Comparison of ENCODE assay signal across 11 mouse cellular contexts in the genomic region with DNA sequence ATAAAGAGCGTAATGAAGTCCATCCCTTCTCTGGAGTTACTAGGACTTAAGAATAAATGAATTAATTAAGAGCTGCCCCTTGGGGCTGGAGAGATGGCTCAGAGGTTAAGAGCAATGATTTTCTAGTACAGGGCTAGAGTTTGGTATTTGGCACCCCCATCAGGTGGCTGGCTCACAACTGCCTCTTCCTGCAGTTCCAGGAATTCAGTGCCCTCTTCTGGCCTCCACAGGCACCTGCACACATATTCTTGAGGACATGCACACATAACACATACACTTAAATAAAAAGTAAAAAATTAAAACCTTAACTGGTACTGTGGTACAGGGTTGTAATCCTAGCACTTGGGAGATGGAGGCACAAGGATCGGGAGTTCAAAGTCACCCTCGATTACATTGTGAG. TPM values are rescaled to one million over a fixed set of nuclear protein-coding genes. Genes with fewer than 3 reads are reported as not detected.
A peak's percentile ranks its signal among the peaks of the same experiment; 100 is the strongest.
DNase-seq lines count a peak whose midpoint lies in the region; ATAC-seq and TF ChIP-seq lines count a peak whose summit lies in the region.
"Had no signal": no experiment of that assay in that cellular context is flagged by ENCODE, and none has a peak within 500 bp of the region (broad histone marks: within the 10 kb centered on the region; RNA-seq: fewer than 3 reads in every experiment).

No protein-coding gene starts in this region.

- in situ Hi-C loops in Patski (cut with MboI; ENCODE audit: low pct_unique_long_range_greater_than_20kb) = no loop called here

- no peaks in the 10 kb centered on the region for H3K27me3 ChIP-seq in liver, embryonic 11.5 days (replicated peaks; ENCODE audit: control insufficient read depth, insufficient read depth, low read length)
- H3K27me3 ChIP-seq in Patski = no peaks in the 10 kb centered on the region
- H3K27me3 ChIP-seq: heart, embryonic 15.5 days had no signal

- H3K9ac ChIP-seq in liver, embryonic 11.5 days (ENCODE audit: low read depth, low read length) = no peak overlapping the region
- H3K9ac ChIP-seq: heart, embryonic 15.5 days had no signal

- H3K9me3 ChIP-seq in liver, embryonic 11.5 days (ENCODE audit: control insufficient read depth, low read length) = no peaks in the 10 kb centered on the region
- H3K9me3 ChIP-seq: heart, embryonic 15.5 days had no signal

- DNase-seq in adrenal gland, postnatal 14 days = peak; percentile 11
- no peak for DNase-seq in adrenal gland, postnatal 36 days
- DNase-seq in liver (peak; percentile 26), Patski (ENCODE audit: low read depth, low spot score) (no peak)
- no peak for DNase-seq in liver, embryonic 11.5 days (ENCODE audit: low spot score)
- DNase-seq in cerebellum, postnatal 4 days (ENCODE audit: low spot score in 2 of 2) = no peak
- DNase-seq in gastrocnemius, postnatal 10 days = no peak
- DNase-seq: adrenal gland, postnatal 10 days; B cell, adult 2 months had no signal

- H3K36me3 ChIP-seq in liver, embryonic 11.5 days (ENCODE audit: control insufficient read depth, insufficient read depth, low read length) = no peaks in the 10 kb centered on the region
- H3K36me3 ChIP-seq: heart, embryonic 15.5 days had no signal

- POLR2A ChIA-PET in Patski (lab: Charles Lee) = no interaction called here

- peak; percentile 88 for TF ChIP-seq CTCF in Patski (IDR thresholded peaks at IDR 0.05)

- WGBS in liver, embryonic 11.5 days = 93% methylated on average over 3 of the region's 3 CpGs

- no peak for ATAC-seq in liver, embryonic 11.5 days (replicated peaks; ENCODE audit: low FRiP score)
- no peak for ATAC-seq in Patski
- ATAC-seq in megakaryocyte progenitor cell, adult 5-6 weeks (replicated peaks; ENCODE audit: poor library complexity) = peak; percentile 93

- no peaks in the 10 kb centered on the region for H3K4me1 ChIP-seq in liver, embryonic 11.5 days (replicated peaks; ENCODE audit: control insufficient read depth, insufficient read depth, low read length)

- CTCF ChIA-PET in Patski (lab: Charles Lee) = interaction anchor here (0.8 kb wide), 1 partner anchor 10 kb away, joined by 3 read pairs; no protein-coding TSS in a partner anchor

- no peak overlapping the region for H3K4me2 ChIP-seq in liver, embryonic 11.5 days
- H3K4me2 ChIP-seq: heart, embryonic 15.5 days had no signal

- H3K4me3 ChIP-seq in liver, embryonic 11.5 days (ENCODE audit: low read depth, low read length) = no peak overlapping the region
- H3K4me3 ChIP-seq: heart, embryonic 15.5 days had no signal

- no peak overlapping the region for H3K27ac ChIP-seq in liver, embryonic 11.5 days (ENCODE audit: low read depth, low read length)
- H3K27ac ChIP-seq: heart, embryonic 15.5 days had no signal

RNA-seq across cellular contexts. Expression of a gene that starts 29.7 kb away (rescaled TPM):
- 54.1 and 58.4 TPM in 2 replicates for total RNA-seq in adrenal gland, postnatal 14 days (2021)
- total RNA-seq in adrenal gland, postnatal 36 days (2021) = 10 to 100 TPM; 62.8 to 67.5 TPM
- polyA plus RNA-seq in liver, embryonic 11.5 days (2014; fragmentation: Nextera tagmentation; extraction: Ambion mirVana) = 115 and 123 TPM in 2 replicates
- polyA plus RNA-seq in Patski (2021) = 114 TPM
- 66.3 and 70.5 TPM in 2 replicates for total RNA-seq in megakaryocyte progenitor cell, adult 5-6 weeks (2015)
- total RNA-seq in megakaryocyte progenitor cell, adult 5-6 weeks (2017) = 71.7 and 80.0 TPM in 2 replicates
- total RNA-seq in gastrocnemius, postnatal 10 days (2021) = 10 to 100 TPM; 32.5 to 37.7 TPM

RNA-seq across cellular contexts. Expression of a gene that starts 37.5 kb away (rescaled TPM):
- 129 and 134 TPM in 2 replicates for total RNA-seq in adrenal gland, postnatal 14 days (2021)
- 100 to 1,000 TPM; 121 to 150 TPM for total RNA-seq in adrenal gland, postnatal 36 days (2021)
- 87.3 TPM in 2 replicates for polyA plus RNA-seq in liver, embryonic 11.5 days (2014; fragmentation: Nextera tagmentation; extraction: Ambion mirVana)
- polyA plus RNA-seq in Patski (2021) = 223 TPM
- 23.1 and 27.3 TPM in 2 replicates for total RNA-seq in megakaryocyte progenitor cell, adult 5-6 weeks (2015)
- total RNA-seq in megakaryocyte progenitor cell, adult 5-6 weeks (2017) = 20.0 and 20.4 TPM in 2 replicates
- total RNA-seq in gastrocnemius, postnatal 10 days (2021) = 100 to 1,000 TPM; 862 to 872 TPM

Comparison
In these comparisons a context has a peak if more than half of its experiments do, and no peak if none do; other contexts are left out.
1. DNase-seq: peak in adrenal gland, postnatal 14 days (single experiment) and liver (single experiment); none in adrenal gland, postnatal 36 days (0 of 2), liver, embryonic 11.5 days (single experiment), Patski (single experiment), cerebellum, postnatal 4 days (0 of 2) and gastrocnemius, postnatal 10 days (single experiment).